Mouse (Mus musculus) liver, embryonic 11.5 days (tissue): Measurements from ENCODE around the gene Ncoa7. TPM values are rescaled to one million over a fixed set of nuclear protein-coding genes. Genes with fewer than 3 reads are reported as not detected.
"Not testable (repeated sequence)": the region's sequence is repeated elsewhere in the genome, so short reads cannot be mapped to it uniquely, and the experiment has no call there.

Experiments
- ATAC-seq: fragments of 200-750 bp; cut with Nextera tagmentation; replicated peaks from 2 replicates; pipeline ENCODE4 v1.8.0; 2017; ENCODE audit warnings: moderate number of reproducible peaks, mild to moderate bottlenecking, moderate TSS enrichment, moderate library complexity; ENCODE audit not compliant: low FRiP score
- DNase-seq: peaks from one replicate; pipeline ENCODE4 v3.0.0-alpha.2; 2017; ENCODE audit warnings: low spot score
- H3K27ac ChIP-seq: fragments of 300-500 bp; sonication (generic); 2 replicates; pipeline ENCODE4 v1.5.1; 2014; ENCODE audit warnings: mild to moderate bottlenecking, low read depth, low read length, control low read depth
- H3K27me3 ChIP-seq: fragments of 300-500 bp; sonication (generic); replicated peaks from 2 replicates; pipeline ENCODE4 v1.6.1; 2014; ENCODE audit warnings: low read length, mixed read lengths; ENCODE audit not compliant: control insufficient read depth, insufficient read depth
- H3K36me3 ChIP-seq: fragments of 300-500 bp; sonication (generic); 2 replicates; pipeline ENCODE4 v1.6.1; 2014; ENCODE audit warnings: mild to moderate bottlenecking, low read length, moderate library complexity, mixed read lengths; ENCODE audit not compliant: control insufficient read depth, insufficient read depth
- H3K4me1 ChIP-seq: fragments of 300-500 bp; sonication (generic); replicated peaks from 2 replicates; pipeline ENCODE4 v1.6.1; 2014; ENCODE audit warnings: low read length, mixed read lengths; ENCODE audit not compliant: control insufficient read depth, insufficient read depth
- H3K4me2 ChIP-seq: fragments of 300-500 bp; sonication (generic); 2 replicates; pipeline ENCODE4 v1.6.1; 2014; ENCODE audit warnings: mild to moderate bottlenecking, control low read depth, moderate library complexity
- H3K4me3 ChIP-seq: fragments of 300-500 bp; sonication (generic); 2 replicates; pipeline ENCODE4 v1.5.1; 2014; ENCODE audit warnings: low read depth, low read length, control low read depth
- H3K9ac ChIP-seq: fragments of 300-500 bp; sonication (generic); 2 replicates; pipeline ENCODE4 v1.6.1; 2014; ENCODE audit warnings: low read depth, low read length, control low read depth
- H3K9me3 ChIP-seq: fragments of 300-500 bp; sonication (generic); 2 replicates; pipeline ENCODE4 v1.6.1; 2016; ENCODE audit warnings: low read length, inconsistent platforms, mixed read lengths; ENCODE audit not compliant: control insufficient read depth
- WGBS: fragments of 180-500 bp; shearing (Covaris S2); extraction: QIAGEN DNeasy Blood & Tissue Kit; methylation state at CpG from one replicate; pipeline ENCODE4 v1.1.7; 2014; 5-methylcytosine and 5-hydroxymethylcytosine counted together
- polyA plus RNA-seq: library from polyadenylated mRNA; unstranded; fragments of >200 nt; fragmentation: Nextera tagmentation; extraction: Ambion mirVana; gene quantifications from 2 replicates; pipeline ENCODE4 v1.2.1, GENCODE M21; 2014

Gene Ncoa7
- polyA plus RNA-seq, 1 experiment from 2014 or later = 11.2 TPM

DNA sequence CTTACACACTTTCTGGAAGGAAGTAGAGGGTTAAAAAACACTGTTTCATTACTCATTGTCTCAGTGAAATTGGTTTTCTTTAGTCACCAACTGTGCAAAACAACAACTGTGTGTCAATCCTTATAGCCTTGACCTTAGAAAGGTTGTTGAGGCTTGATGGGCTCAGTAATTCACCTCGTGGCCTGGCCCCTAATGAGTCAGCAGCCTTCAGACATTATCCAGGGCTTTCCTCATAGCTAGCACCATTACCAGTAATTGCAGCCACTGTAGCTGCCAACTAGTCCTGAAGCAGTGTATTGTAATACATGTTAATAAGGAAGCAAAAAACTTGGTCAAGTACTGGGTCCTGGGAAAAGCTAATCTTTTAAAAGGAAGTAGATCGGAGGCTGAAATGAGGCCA, 125.1 kb downstream of the Ncoa7 start:
- H3K27me3 ChIP-seq = no peaks in the 10 kb centered on the region
- no peak overlapping the region for H3K27ac ChIP-seq
- H3K36me3 ChIP-seq = no peaks in the 10 kb centered on the region
- 72% methylated on average over 2 of the region's 2 CpGs for WGBS
- H3K4me1 ChIP-seq = no peaks in the 10 kb centered on the region
- DNase-seq (no peak), ATAC-seq (no peak)
- H3K4me2 ChIP-seq = no peak overlapping the region
- no peak overlapping the region for H3K4me3 ChIP-seq
- H3K9me3 ChIP-seq = no peaks in the 10 kb centered on the region
- no peak overlapping the region for H3K9ac ChIP-seq

DNA sequence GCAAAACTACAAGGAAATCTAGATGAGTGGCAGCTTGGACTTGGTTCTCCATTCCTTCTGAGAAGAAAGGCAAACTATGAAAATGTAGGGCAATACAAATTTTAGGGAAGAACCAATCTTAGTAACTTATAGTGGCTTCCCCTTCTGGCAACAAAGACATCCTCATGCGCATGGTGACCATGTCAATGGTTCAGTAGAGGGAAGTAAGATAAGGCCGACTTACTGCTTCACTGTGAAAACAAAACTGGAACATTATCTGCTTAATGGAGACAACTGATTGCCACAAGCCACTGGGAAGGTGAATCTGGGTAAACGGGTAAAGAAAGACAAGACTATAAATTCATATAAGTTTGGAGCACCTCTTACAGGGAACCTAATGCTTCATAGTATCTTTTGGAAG, 128.3 kb downstream of the Ncoa7 start:
- no peak for DNase-seq
- Histone ChIP-seq H3K9me3 (no peaks in the 10 kb centered on the region), H3K4me3 (no peak overlapping the region), H3K27me3 (no peaks in the 10 kb centered on the region), H3K36me3 (no peaks in the 10 kb centered on the region), H3K4me1 (no peaks in the 10 kb centered on the region), H3K27ac (no peak overlapping the region), H3K9ac (no peak overlapping the region), H3K4me2 (no peak overlapping the region)
- no peak for ATAC-seq
- 45% methylated on average over 3 of the region's 3 CpGs for WGBS

DNA sequence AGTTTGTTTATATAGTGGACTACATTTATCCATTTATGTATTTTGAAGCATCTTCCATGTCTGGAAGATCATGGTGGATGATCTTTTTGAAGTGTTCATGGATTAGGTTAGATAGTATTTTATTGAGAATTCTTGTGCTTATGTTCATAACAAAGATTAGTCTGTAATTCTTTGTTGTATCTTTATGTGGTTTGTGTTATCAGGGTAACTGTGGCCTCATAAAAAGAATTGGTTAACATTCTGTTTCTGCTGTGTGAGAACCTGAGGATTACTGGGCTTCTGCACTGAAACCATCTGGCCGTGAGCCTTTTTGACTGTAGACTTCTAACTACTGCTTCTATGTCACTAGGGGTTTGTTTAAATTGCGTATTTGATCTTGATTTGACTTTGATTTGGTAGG, 136.5 kb downstream of the Ncoa7 start:
- H3K4me2 ChIP-seq = no peak overlapping the region

DNA sequence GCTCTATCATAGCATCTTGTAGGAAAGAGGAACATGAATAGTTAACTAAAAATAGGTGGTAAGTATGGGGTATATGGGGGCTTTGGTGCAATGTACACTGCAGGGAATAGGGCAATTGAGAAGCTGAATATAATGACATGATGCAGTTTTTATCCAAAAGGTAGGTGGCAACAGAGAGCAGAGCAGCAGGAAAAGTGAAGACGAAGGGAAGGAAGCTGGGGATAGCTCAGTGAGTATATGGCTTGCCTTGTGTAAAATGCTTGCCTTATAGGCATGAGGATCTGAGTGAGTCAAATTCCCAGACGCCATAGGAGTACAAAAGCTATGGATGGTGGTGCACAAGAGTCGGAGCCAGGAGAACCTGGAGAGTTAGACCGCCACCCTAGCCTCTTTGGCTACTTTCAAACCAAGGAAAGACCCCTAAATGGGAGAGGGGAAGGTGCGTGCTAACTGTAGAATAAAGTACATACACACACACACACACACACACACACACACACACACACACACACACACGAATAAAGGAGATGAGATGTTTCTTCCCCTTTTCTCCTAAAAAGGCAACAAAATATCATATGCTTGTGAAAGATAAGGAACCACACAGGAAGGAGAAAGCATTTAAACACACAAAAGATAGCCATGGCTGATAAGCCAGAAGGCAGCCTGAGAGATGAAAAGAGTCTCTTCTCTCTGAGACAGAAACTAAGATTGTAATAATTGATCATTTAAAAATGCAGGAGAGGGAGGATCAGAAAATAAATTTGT, 142.4 kb downstream of the Ncoa7 start:
- H3K36me3 ChIP-seq = no peaks in the 10 kb centered on the region

More for the DNA sequence above, 136.5 kb downstream of the Ncoa7 start:
- WGBS = 92% methylated on average over 2 of the region's 2 CpGs
- no peak for DNase-seq
- no peak for ATAC-seq
- H3K9me3 ChIP-seq = no peaks in the 10 kb centered on the region
- H3K27me3 ChIP-seq = no peaks in the 10 kb centered on the region
- no peak overlapping the region for H3K4me3 ChIP-seq
- no peaks in the 10 kb centered on the region for H3K36me3 ChIP-seq
- no peak overlapping the region for H3K9ac ChIP-seq
- H3K27ac ChIP-seq = no peak overlapping the region
- no peaks in the 10 kb centered on the region for H3K4me1 ChIP-seq

DNA sequence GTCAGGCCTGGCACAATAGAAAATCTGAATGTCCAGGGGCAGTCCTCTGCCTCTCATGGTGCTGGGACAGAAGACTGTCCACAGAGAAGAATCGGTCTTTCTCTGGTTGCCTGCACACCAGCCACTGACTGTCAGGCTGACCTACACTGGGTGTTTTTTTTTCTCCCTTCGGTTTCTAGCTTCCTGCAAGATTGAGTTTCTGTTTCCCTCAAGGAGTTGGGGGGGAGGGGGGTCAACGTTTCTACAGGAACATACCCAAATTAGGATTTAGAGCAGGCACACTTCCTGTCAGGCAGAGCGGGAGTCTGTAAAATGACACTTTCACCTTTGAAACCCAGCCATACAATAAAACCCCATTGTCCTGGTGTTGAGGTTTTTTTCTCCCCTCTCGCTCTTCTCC, 147.5 kb downstream of the Ncoa7 start:
- ATAC-seq (peak; percentile 40), DNase-seq (no peak)
- Histone ChIP-seq H3K27me3 (no peaks in the 10 kb centered on the region), H3K4me3 (peak overlapping the region; percentile 20; the same call in 1 of the 2 replicates), H3K4me1 (peaks cover 3% of the 10 kb centered on the region; the same call in 1 of the 2 replicates), H3K9ac (peak overlapping the region; percentile 49; the same call in 1 of the 2 replicates), H3K36me3 (no peaks in the 10 kb centered on the region), H3K4me2 (peak overlapping the region; percentile 53), H3K9me3 (no peaks in the 10 kb centered on the region), H3K27ac (no peak overlapping the region)
- WGBS = 14% methylated on average over 5 of the region's 5 CpGs

More for the DNA sequence above, 142.4 kb downstream of the Ncoa7 start:
- H3K9me3 ChIP-seq = no peaks in the 10 kb centered on the region
- H3K27ac ChIP-seq = no peak overlapping the region
- H3K4me2 ChIP-seq = no peak overlapping the region
- peak; percentile 43 for ATAC-seq
- no peak overlapping the region for H3K9ac ChIP-seq
- no peak overlapping the region for H3K4me3 ChIP-seq
- DNase-seq = no peak
- H3K27me3 ChIP-seq = no peaks in the 10 kb centered on the region
- 55% methylated on average over 6 of the region's 6 CpGs for WGBS
- H3K4me1 ChIP-seq = 0 out of 2 replicates have a peak, but pooled peaks cover 2% of the 10 kb centered on the region

DNA sequence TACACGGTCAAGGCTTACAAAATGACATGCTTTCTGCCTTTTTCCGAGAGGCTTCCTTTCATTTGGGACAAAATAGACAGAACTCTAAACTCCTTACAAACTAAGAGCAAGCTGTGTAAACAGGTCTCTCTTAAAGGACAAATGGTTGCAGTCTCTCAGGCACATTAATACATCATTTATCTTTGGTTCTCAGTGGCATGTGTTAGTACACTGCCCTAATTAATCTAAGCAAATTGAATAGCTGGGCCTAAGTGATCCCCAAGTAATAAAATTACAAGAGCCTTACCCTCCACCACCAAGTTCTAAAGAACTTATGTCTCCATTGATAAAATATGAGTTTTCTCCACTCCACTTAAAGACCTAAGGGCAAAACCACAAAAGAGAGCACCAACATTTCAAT, 155.4 kb downstream of the Ncoa7 start:
- Histone ChIP-seq H3K36me3 (no peaks in the 10 kb centered on the region), H3K4me2 (no peak overlapping the region), H3K9ac (no peak overlapping the region), H3K4me3 (no peak overlapping the region), H3K27me3 (no peaks in the 10 kb centered on the region), H3K4me1 (no peaks in the 10 kb centered on the region), H3K27ac (no peak overlapping the region), H3K9me3 (no peaks in the 10 kb centered on the region)
- no peak for DNase-seq
- WGBS = 69% methylated on average over 2 of the region's 2 CpGs
- no peak for ATAC-seq

DNA sequence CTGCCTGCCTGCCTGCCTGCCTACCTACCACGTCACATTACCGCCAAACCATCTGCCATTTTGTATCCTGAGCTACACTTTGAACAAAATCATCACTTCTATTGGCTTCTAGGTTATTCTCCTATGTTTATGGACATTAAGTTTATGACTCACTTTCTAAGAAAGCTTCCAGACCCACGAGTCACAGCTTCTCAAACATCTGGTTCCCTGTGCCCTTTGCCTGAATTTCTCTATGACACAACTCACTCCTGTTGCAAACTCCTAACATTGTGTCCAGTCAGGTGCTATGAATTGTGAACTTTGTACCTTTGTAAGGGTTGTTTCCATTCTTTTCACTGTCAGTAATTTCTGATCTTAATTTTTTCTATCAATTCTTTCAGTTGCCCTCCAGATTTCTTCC, 164.9 kb downstream of the Ncoa7 start:
- no peaks in the 10 kb centered on the region for H3K9me3 ChIP-seq
- no peaks in the 10 kb centered on the region for H3K4me1 ChIP-seq
- H3K27ac ChIP-seq = no peak overlapping the region
- H3K27me3 ChIP-seq = no peaks in the 10 kb centered on the region
- H3K9ac ChIP-seq = no peak overlapping the region
- H3K36me3 ChIP-seq = no peaks in the 10 kb centered on the region
- no peak overlapping the region for H3K4me3 ChIP-seq
- ATAC-seq = no peak
- 72% methylated on average over 3 of the region's 3 CpGs for WGBS
- no peak overlapping the region for H3K4me2 ChIP-seq
- DNase-seq = no peak

DNA sequence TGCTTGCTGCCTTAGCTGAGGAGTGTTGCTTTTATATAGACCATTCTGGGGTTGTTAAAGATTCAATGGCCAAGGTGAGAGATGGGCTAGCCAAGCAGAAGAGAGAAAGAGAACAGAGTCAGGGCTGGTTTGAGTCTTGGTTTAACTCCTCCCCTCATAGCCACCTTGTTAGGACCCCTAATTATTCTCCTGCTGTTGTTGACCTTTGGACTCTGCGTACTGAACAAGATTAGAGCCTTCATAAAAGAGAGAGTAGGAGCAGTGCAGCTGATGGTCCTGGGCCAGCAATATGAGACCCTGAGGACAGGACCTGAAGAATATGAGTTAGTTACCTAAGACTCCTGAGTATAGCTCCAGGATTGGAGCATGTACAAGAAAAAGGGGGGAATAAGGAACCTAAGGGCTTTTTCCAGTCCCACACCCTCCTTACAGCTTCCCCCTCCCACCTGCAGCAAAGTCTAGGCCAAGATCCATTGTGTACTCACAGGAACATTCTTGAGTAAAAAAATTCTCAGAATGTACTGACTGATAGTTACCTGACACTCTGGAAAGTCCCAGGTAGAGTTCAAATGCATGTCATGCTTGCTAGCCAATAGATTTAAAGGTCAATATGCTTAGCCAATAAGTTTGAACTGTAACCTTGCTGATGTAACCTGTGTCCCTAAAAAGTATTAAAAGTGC, 166.5 kb downstream of the Ncoa7 start:
- not testable (repeated sequence) for H3K4me3 ChIP-seq, H3K9me3 ChIP-seq, H3K27me3 ChIP-seq, H3K9ac ChIP-seq, H3K36me3 ChIP-seq, H3K27ac ChIP-seq, H3K4me2 ChIP-seq, DNase-seq, ATAC-seq, H3K4me1 ChIP-seq
- WGBS = 83% methylated on average over 1 of the region's 1 CpGs

DNA sequence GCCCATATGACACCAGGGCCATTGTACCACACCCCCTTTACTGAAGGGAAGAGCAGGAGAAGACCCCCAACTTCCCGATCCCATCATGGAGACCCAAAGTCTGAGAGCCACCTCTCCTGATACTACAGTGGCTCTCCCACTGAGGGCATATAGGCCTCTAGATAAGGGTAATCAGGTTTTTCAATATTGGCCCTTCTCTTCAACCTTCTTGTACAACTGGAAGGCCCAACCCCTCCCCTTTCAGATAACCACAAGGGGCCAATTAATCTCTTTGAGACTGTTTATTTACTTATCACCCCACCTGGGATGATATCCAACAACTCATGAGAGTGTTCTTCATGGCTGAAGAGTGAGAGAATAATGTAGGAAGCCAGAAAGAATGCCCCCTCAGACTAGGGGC, 170.4 kb downstream of the Ncoa7 start:
- 74% methylated on average over 1 of the region's 1 CpGs for WGBS
- Histone ChIP-seq H3K36me3 (no peaks in the 10 kb centered on the region), H3K9ac (no peak overlapping the region), H3K27me3 (no peaks in the 10 kb centered on the region), H3K27ac (no peak overlapping the region), H3K4me1 (peaks cover 3% of the 10 kb centered on the region), H3K4me3 (no peak overlapping the region), H3K9me3 (no peaks in the 10 kb centered on the region), H3K4me2 (no peak overlapping the region)
- ATAC-seq = peak; percentile 75
- DNase-seq = no peak
